Mouse (Mus musculus) cortical plate, adult 2 months (tissue): ENCODE measurements around the gene Cwc25.

Experiments
- CTCF ChIP-seq: fragments of 200-500 bp; IDR thresholded peaks from 2 replicates; pipeline ENCODE4 v1.5.1; 2011; ENCODE audit warnings: mild to moderate bottlenecking, control low read depth, low read length; ENCODE audit not compliant: insufficient read depth; ENCODE audit errors: extremely low read depth
- POLR2A ChIP-seq: fragments of 200-500 bp; IDR thresholded peaks from 2 replicates; pipeline ENCODE4 v1.6.1; 2011; ENCODE audit warnings: mild to moderate bottlenecking, low read length, control low read depth; ENCODE audit not compliant: insufficient read depth; ENCODE audit errors: extremely low read depth

GRCm38 (mm10) chr11:97781832-97782563, 15.6 kb upstream of the Cwc25 start, which contains the start of gene Rpl23:
- TF ChIP-seq CTCF (no peak), POLR2A (peak; percentile 98)
